Mouse (Mus musculus): ENCODE measurements around the gene Mcu.

Gene Mcu

GRCm38 (mm10) chr10:59527311-59527710, 89.2 kb downstream of the Mcu start:
- DNase-seq: no peak

GRCm38 (mm10) chr10:59524675-59525074, 91.8 kb downstream of the Mcu start:
- peak in 1 of 2 experiments; percentile 25 for DNase-seq

GRCm38 (mm10) chr10:59523826-59524331, 92.6 kb downstream of the Mcu start:
- DNase-seq: no peak

GRCm38 (mm10) chr10:59520701-59521100, 95.8 kb downstream of the Mcu start:
- DNase-seq: peak; percentile 71 to 82

- no peak for DNase-seq
Measured at GRCm38 (mm10) chr10:59519411-59519810, 97.1 kb downstream of the Mcu start.

GRCm38 (mm10) chr10:59517201-59517600, 99.3 kb downstream of the Mcu start:
- DNase-seq: no peak

- DNase-seq: no peak
Measured at GRCm38 (mm10) chr10:59514739-59515464, 101.6 kb downstream of the Mcu start.

GRCm38 (mm10) chr10:59512173-59512572, 104.3 kb downstream of the Mcu start:
- no peak for DNase-seq

GRCm38 (mm10) chr10:59511427-59511963, 105.0 kb downstream of the Mcu start:
- DNase-seq: no peak

- no peak for DNase-seq
Measured at GRCm38 (mm10) chr10:59510713-59511426, 105.6 kb downstream of the Mcu start.

- no peak for DNase-seq
Measured at GRCm38 (mm10) chr10:59509197-59509596, 107.3 kb downstream of the Mcu start.

GRCm38 (mm10) chr10:59506711-59507110, 109.8 kb downstream of the Mcu start:
- DNase-seq: no peak

- DNase-seq: no peak
Measured at GRCm38 (mm10) chr10:59504291-59504690, 112.2 kb downstream of the Mcu start.

- peak; percentile 29 to 37 for DNase-seq
Measured at GRCm38 (mm10) chr10:59503433-59504210, 112.9 kb downstream of the Mcu start.

- DNase-seq: no peak
Measured at GRCm38 (mm10) chr10:59502381-59502780, 114.1 kb downstream of the Mcu start.

GRCm38 (mm10) chr10:59501761-59502160, 114.7 kb downstream of the Mcu start:
- no peak for DNase-seq

- DNase-seq: no peak
Measured at GRCm38 (mm10) chr10:59500225-59500624, 116.3 kb downstream of the Mcu start.

GRCm38 (mm10) chr10:59497019-59497418, 119.5 kb downstream of the Mcu start:
- DNase-seq: no peak

GRCm38 (mm10) chr10:59494917-59495316, 121.6 kb downstream of the Mcu start:
- DNase-seq: no peak

GRCm38 (mm10) chr10:59494044-59494443, 122.4 kb downstream of the Mcu start:
- peak in 1 of 2 experiments; percentile 27 for DNase-seq

- DNase-seq: peak in 1 of 2 experiments; percentile 25
Measured at GRCm38 (mm10) chr10:59490920-59491319, 125.6 kb downstream of the Mcu start.

GRCm38 (mm10) chr10:59489411-59489810, 127.1 kb downstream of the Mcu start:
- DNase-seq: no peak

GRCm38 (mm10) chr10:59487351-59487750, 129.1 kb downstream of the Mcu start:
- DNase-seq: no peak

Data from kidney, adult 8-10 months (tissue).